ENCODE assay signal across 10 mouse cellular contexts in genomic region chr4:3229532-3229931, GRCm38 (mm10). TPM values are rescaled to one million over a fixed set of nuclear protein-coding genes. Genes with fewer than 3 reads are reported as not detected.
DNase-seq lines count a peak whose midpoint lies in the region; ATAC-seq lines count a peak whose summit lies in the region.
"Had no signal": no experiment of that assay in that cellular context is flagged by ENCODE, and none has a peak within 500 bp of the region (broad histone marks: within the 10 kb centered on the region; RNA-seq: fewer than 3 reads in every experiment).

No protein-coding gene starts in this region.

- peaks cover 55% of the 10 kb centered on the region for H3K9me3 ChIP-seq in midbrain, embryonic 14.5 days (ENCODE audit: control insufficient read depth, low read length)

- H3K36me3 ChIP-seq in midbrain, embryonic 14.5 days (ENCODE audit: control insufficient read depth, insufficient read depth, low read length), result no peaks in the 10 kb centered on the region
- H3K36me3 ChIP-seq: embryonic facial prominence, embryonic 13.5 days had no signal

- no peak overlapping the region for H3K4me3 ChIP-seq in midbrain, embryonic 14.5 days (replicated peaks; ENCODE audit: low read depth, low read length)
- H3K4me3 ChIP-seq: embryonic facial prominence, embryonic 13.5 days; myocyte had no signal

- peak; percentile 24 to 58 for DNase-seq in cerebellum, postnatal 14 days
- DNase-seq in cerebellum, adult 9-11 months, result no peak
- DNase-seq in MN1 (ENCODE audit: low spot score), result peak; percentile 37
- DNase-seq in gastrocnemius, postnatal 4 days (ENCODE audit: low spot score in 2 of 2), result peak; percentile 77
- peak; percentile 74 for DNase-seq in kidney, postnatal 10 days
- peak; percentile 20 for DNase-seq in midbrain, embryonic 14.5 days
- DNase-seq in layer of hippocampus, postnatal 25 days (ENCODE audit: extremely low spot score in 1 of 2, low spot score in 1 of 2), result no peak
- DNase-seq in spleen, adult 12 weeks (ENCODE audit: low spot score), result no peak

- H3K27me3 ChIP-seq in midbrain, embryonic 14.5 days (ENCODE audit: control insufficient read depth, insufficient read depth, low read length), result no peaks in the 10 kb centered on the region

- H3K27ac ChIP-seq in midbrain, embryonic 14.5 days (replicated peaks; ENCODE audit: low read depth, low read length), result no peak overlapping the region
- H3K27ac ChIP-seq: embryonic facial prominence, embryonic 13.5 days had no signal

- ATAC-seq in midbrain, embryonic 14.5 days (ENCODE audit: low FRiP score, low TSS enrichment), result peak; percentile 45

- no peak overlapping the region for H3K9ac ChIP-seq in midbrain, embryonic 14.5 days (replicated peaks; ENCODE audit: low read length)
- H3K9ac ChIP-seq: embryonic facial prominence, embryonic 13.5 days had no signal

- H3K4me2 ChIP-seq in midbrain, embryonic 14.5 days (ENCODE audit: low read length), result no peak overlapping the region
- H3K4me2 ChIP-seq: embryonic facial prominence, embryonic 13.5 days had no signal

- 67% methylated on average over 4 of the region's 4 CpGs for WGBS in midbrain, embryonic 14.5 days

- H3K4me1 ChIP-seq in midbrain, embryonic 14.5 days (ENCODE audit: control insufficient read depth, insufficient read depth, low read length), result no peaks in the 10 kb centered on the region
- H3K4me1 ChIP-seq: embryonic facial prominence, embryonic 13.5 days had no signal

RNA-seq across cellular contexts. Expression of gene Vmn1r3, which starts 44.4 kb away (rescaled TPM):
- not detected for total RNA-seq in gastrocnemius, postnatal 4 days (2021)
- not detected in 2 replicates for polyA plus RNA-seq in midbrain, embryonic 14.5 days (2014; fragmentation: Nextera tagmentation; extraction: Ambion mirVana)
- not detected for total RNA-seq in layer of hippocampus, postnatal 25 days (2021)
- polyA plus RNA-seq: embryonic facial prominence, embryonic 13.5 days; myocyte had no signal

Comparison
In these comparisons a context has a peak if more than half of its experiments do, and no peak if none do; other contexts are left out.
1. DNase-seq: peak in cerebellum, postnatal 14 days (2 of 2), MN1 (single experiment), gastrocnemius, postnatal 4 days (2 of 2), kidney, postnatal 10 days (single experiment) and midbrain, embryonic 14.5 days (single experiment); none in cerebellum, adult 9-11 months (single experiment), layer of hippocampus, postnatal 25 days (0 of 2) and spleen, adult 12 weeks (single experiment).